Mouse (Mus musculus): Measurements from ENCODE around the gene Tsc1. TPM values are rescaled to one million over a fixed set of nuclear protein-coding genes. Genes with fewer than 3 reads are reported as not detected.
A peak's percentile ranks its signal among the peaks of the same experiment; 100 is the strongest.

The Tsc1 gene
- polyA plus RNA-seq, 1 experiment from 2014 or later, result 15.1 TPM

GRCm38 (mm10) chr2:28653351-28653750 is 12.3 kb downstream of the Tsc1 start:
- Histone ChIP-seq H3K79me2 (ENCODE audit: inconsistent target) (peaks cover 44% of the 10 kb centered on the region), H3K27ac (no peak overlapping the region), H3K36me3 (ENCODE audit: inconsistent target) (peaks cover 14% of the 10 kb centered on the region; the same call in 1 of the 2 replicates), H3K4me3 (ENCODE audit: inconsistent target) (no peak overlapping the region)
- 94% methylated on average over 7 of the region's 7 CpGs for WGBS (ENCODE audit: missing documents)

- 29% methylated on average over 1 of the region's 2 CpGs for WGBS (ENCODE audit: missing documents)
- H3K36me3 ChIP-seq (ENCODE audit: inconsistent target), result peaks cover 23% of the 10 kb centered on the region; the same call in 1 of the 2 replicates
These were observed 13.3 kb downstream of the Tsc1 start for GRCm38 (mm10) chr2:28654295-28654694.

GRCm38 (mm10) chr2:28656216-28656615 is 15.2 kb downstream of the Tsc1 start:
- WGBS (ENCODE audit: missing documents), result 94% methylated on average over 8 of the region's 8 CpGs
- peaks cover 42% of the 10 kb centered on the region; the same call in 1 of the 2 replicates for H3K36me3 ChIP-seq (ENCODE audit: inconsistent target)
- no peak overlapping the region for H3K4me3 ChIP-seq (ENCODE audit: inconsistent target)

More at GRCm38 (mm10) chr2:28654295-28654694, 13.3 kb downstream of the Tsc1 start:
- Histone ChIP-seq H3K79me2 (ENCODE audit: inconsistent target) (peaks cover 35% of the 10 kb centered on the region), H3K27ac (no peak overlapping the region), H3K4me3 (ENCODE audit: inconsistent target) (no peak overlapping the region)

GRCm38 (mm10) chr2:28662891-28663290 is 21.9 kb downstream of the Tsc1 start:
- Histone ChIP-seq H3K79me2 (ENCODE audit: inconsistent target) (no peaks in the 10 kb centered on the region), H3K36me3 (ENCODE audit: inconsistent target) (peaks cover 92% of the 10 kb centered on the region), H3K4me3 (ENCODE audit: inconsistent target) (no peak overlapping the region), H3K27ac (no peak overlapping the region)
- WGBS (ENCODE audit: missing documents), result 92% methylated on average over 3 of the region's 3 CpGs

More at GRCm38 (mm10) chr2:28656216-28656615, 15.2 kb downstream of the Tsc1 start:
- Histone ChIP-seq H3K79me2 (ENCODE audit: inconsistent target) (peaks cover 15% of the 10 kb centered on the region), H3K27ac (no peak overlapping the region)

- H3K79me2 ChIP-seq (ENCODE audit: inconsistent target), result no peaks in the 10 kb centered on the region
- H3K36me3 ChIP-seq (ENCODE audit: inconsistent target), result peaks cover 83% of the 10 kb centered on the region
- 86% methylated on average over 3 of the region's 3 CpGs for WGBS (ENCODE audit: missing documents)
- no peak overlapping the region for H3K27ac ChIP-seq
- no peak overlapping the region for H3K4me3 ChIP-seq (ENCODE audit: inconsistent target)
These were observed 24.8 kb downstream of the Tsc1 start for GRCm38 (mm10) chr2:28665818-28666217.

- 57% methylated on average over 1 of the region's 2 CpGs for WGBS (ENCODE audit: missing documents)
- H3K36me3 ChIP-seq (ENCODE audit: inconsistent target), result peaks cover 80% of the 10 kb centered on the region
- no peaks in the 10 kb centered on the region for H3K79me2 ChIP-seq (ENCODE audit: inconsistent target)
These were observed 30.4 kb downstream of the Tsc1 start for GRCm38 (mm10) chr2:28671438-28671837.

GRCm38 (mm10) chr2:28676005-28676404 is 35.0 kb downstream of the Tsc1 start:
- 93% methylated on average over 8 of the region's 8 CpGs for WGBS (ENCODE audit: missing documents)
- Histone ChIP-seq H3K4me3 (ENCODE audit: inconsistent target) (no peak overlapping the region), H3K79me2 (ENCODE audit: inconsistent target) (no peaks in the 10 kb centered on the region), H3K27ac (no peak overlapping the region), H3K36me3 (ENCODE audit: inconsistent target) (peaks cover 84% of the 10 kb centered on the region)

More at GRCm38 (mm10) chr2:28671438-28671837, 30.4 kb downstream of the Tsc1 start:
- H3K27ac ChIP-seq, result no peak overlapping the region
- H3K4me3 ChIP-seq (ENCODE audit: inconsistent target), result no peak overlapping the region

GRCm38 (mm10) chr2:28680710-28681109 is 39.7 kb downstream of the Tsc1 start:
- Histone ChIP-seq H3K27ac (peak overlapping the region; percentile 72), H3K79me2 (ENCODE audit: inconsistent target) (no peaks in the 10 kb centered on the region), H3K36me3 (ENCODE audit: inconsistent target) (peaks cover 73% of the 10 kb centered on the region), H3K4me3 (ENCODE audit: inconsistent target) (no peak overlapping the region)
- WGBS (ENCODE audit: missing documents), result 51% methylated on average over 4 of the region's 4 CpGs

GRCm38 (mm10) chr2:28681718-28682117 is 40.7 kb downstream of the Tsc1 start:
- WGBS (ENCODE audit: missing documents), result 80% methylated on average over 1 of the region's 4 CpGs
- Histone ChIP-seq H3K4me3 (ENCODE audit: inconsistent target) (no peak overlapping the region), H3K36me3 (ENCODE audit: inconsistent target) (peaks cover 73% of the 10 kb centered on the region; the same call in 1 of the 2 replicates), H3K79me2 (ENCODE audit: inconsistent target) (no peaks in the 10 kb centered on the region), H3K27ac (peak overlapping the region; percentile 72)

- WGBS (ENCODE audit: missing documents), result 94% methylated on average over 7 of the region's 7 CpGs
- peaks cover 55% of the 10 kb centered on the region; the same call in 1 of the 2 replicates for H3K36me3 ChIP-seq (ENCODE audit: inconsistent target)
- no peak overlapping the region for H3K27ac ChIP-seq
These were observed 44.9 kb downstream of the Tsc1 start for GRCm38 (mm10) chr2:28685895-28686294.

GRCm38 (mm10) chr2:28688431-28688830 is 47.4 kb downstream of the Tsc1 start:
- H3K4me3 ChIP-seq (ENCODE audit: inconsistent target), result no peak overlapping the region
- H3K36me3 ChIP-seq (ENCODE audit: inconsistent target), result peaks cover 47% of the 10 kb centered on the region; the same call in 1 of the 2 replicates
- no peaks in the 10 kb centered on the region for H3K79me2 ChIP-seq (ENCODE audit: inconsistent target)
- H3K27ac ChIP-seq, result no peak overlapping the region
- 80% methylated on average over 3 of the region's 3 CpGs for WGBS (ENCODE audit: missing documents)

More at GRCm38 (mm10) chr2:28685895-28686294, 44.9 kb downstream of the Tsc1 start:
- H3K4me3 ChIP-seq (ENCODE audit: inconsistent target), result no peak overlapping the region
- H3K79me2 ChIP-seq (ENCODE audit: inconsistent target), result no peaks in the 10 kb centered on the region

GRCm38 (mm10) chr2:28692692-28693091 is 51.7 kb downstream of the Tsc1 start:
- peaks cover 6% of the 10 kb centered on the region; the same call in 1 of the 2 replicates for H3K36me3 ChIP-seq (ENCODE audit: inconsistent target)
- WGBS (ENCODE audit: missing documents), result 91% methylated on average over 9 of the region's 9 CpGs
- H3K27ac ChIP-seq, result no peak overlapping the region
- H3K79me2 ChIP-seq (ENCODE audit: inconsistent target), result no peaks in the 10 kb centered on the region
- no peak overlapping the region for H3K4me3 ChIP-seq (ENCODE audit: inconsistent target)

GRCm38 (mm10) chr2:28698566-28698965 is 57.5 kb downstream of the Tsc1 start:
- no peaks in the 10 kb centered on the region for H3K79me2 ChIP-seq (ENCODE audit: inconsistent target)
- H3K27ac ChIP-seq, result peak overlapping the region; percentile 92
- H3K36me3 ChIP-seq (ENCODE audit: inconsistent target), result no peaks in the 10 kb centered on the region
- H3K4me3 ChIP-seq (ENCODE audit: inconsistent target), result peak overlapping the region; percentile 55
- WGBS (ENCODE audit: missing documents), result 11% methylated on average over 5 of the region's 5 CpGs

GRCm38 (mm10) chr2:28699361-28700335 is 58.6 kb downstream of the Tsc1 start, which contains the start of the genes Spaca9 and Ak8:
Gene Spaca9, minus strand, starts transcription at chr2:28699727.
Gene Ak8, plus strand, starts transcription at chr2:28700164.
- H3K27ac ChIP-seq, result peak within 1 kb of the TSS; percentile 92
- WGBS (ENCODE audit: missing documents), result 3% methylated on average over 48 of the region's 53 CpGs
- peak within 1 kb of the TSS; percentile 55 for H3K4me3 ChIP-seq (ENCODE audit: inconsistent target)
- no peaks in the 10 kb centered on the region for H3K36me3 ChIP-seq (ENCODE audit: inconsistent target)
- H3K79me2 ChIP-seq (ENCODE audit: inconsistent target), result no peaks in the 10 kb centered on the region
